Mouse (Mus musculus) stomach, postnatal 0 days (tissue): Measurements from ENCODE around the gene Ddx31.

Experiments
- CTCF ChIP-seq: IDR thresholded peaks from 2 replicates; pipeline ENCODE4 v1.5.1; 2016; ENCODE audit warnings: antibody characterized with exemption, low read depth, mild to moderate bottlenecking, moderate library complexity
- EP300 ChIP-seq: optimal IDR thresholded peaks from 2 replicates; pipeline ENCODE3; 2016; ENCODE audit warnings: antibody characterized with exemption

GRCm38 (mm10) chr2:28908389-28909153 lies 68.4 kb downstream of the Ddx31 start:
- TF ChIP-seq EP300 (no peak), CTCF (no peak)
